Mouse (Mus musculus): ENCODE results near the gene Fbxw9.

Gene Fbxw9

DNA sequence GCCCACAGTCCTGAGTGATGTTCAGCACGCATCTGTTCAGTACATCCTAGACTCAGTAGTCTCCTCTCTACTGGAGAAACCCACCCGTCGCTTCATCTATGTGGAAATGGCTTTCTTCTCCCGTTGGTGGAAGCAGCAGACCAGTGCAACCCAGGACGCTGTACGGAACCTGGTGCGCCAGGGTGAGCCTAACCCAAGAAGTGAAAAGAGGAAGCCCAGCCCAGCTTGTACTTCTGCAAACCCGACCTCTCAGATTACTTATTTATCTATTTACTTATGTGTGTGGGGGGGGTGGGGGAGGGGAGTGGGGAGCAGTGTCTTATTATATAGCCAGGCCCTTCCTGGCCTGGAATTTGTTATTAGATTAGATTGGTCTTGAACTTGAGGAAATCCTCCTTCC is 24.8 kb downstream of the Fbxw9 start:
- DNase-seq (ENCODE audit: low read depth) = no peak

DNA sequence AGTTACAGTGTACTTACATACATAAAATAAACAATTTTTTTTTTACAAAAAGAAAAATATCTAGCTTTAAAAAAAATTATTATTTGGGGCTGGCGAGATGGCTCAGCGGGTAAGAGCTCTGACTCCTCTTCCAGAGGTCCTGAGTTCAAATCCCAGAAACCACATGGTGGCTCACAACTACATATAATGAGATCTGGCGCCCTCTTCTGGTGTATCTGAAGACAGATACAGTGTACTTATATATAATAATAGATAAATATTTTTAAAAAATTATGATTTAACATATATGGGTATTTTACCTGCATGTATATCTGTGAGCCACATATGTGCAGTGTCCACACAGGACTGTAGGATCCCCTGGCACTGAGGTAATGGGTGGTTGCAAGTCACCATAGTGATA is 26.4 kb downstream of the Fbxw9 start:
- DNase-seq (ENCODE audit: low read depth) = no peak

DNA sequence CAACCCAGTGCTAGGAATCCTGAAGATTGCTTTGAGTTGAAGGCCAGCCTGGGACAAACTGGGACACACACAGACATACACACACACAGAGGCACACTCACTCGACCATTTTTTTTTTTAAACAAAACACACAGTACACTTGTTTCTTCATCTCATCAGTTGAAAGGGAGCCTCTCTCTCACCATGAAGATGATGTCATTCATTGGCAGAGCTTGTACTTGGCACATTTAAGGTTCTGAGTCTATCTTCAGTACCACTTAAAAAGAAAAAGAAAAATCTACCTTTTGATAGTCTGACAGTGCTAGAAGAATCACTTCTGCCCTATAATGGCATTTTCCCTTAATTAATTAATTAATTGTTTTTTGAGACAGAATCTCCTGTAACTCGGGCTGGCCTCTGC is 28.9 kb downstream of the Fbxw9 start:
- no peak for DNase-seq (ENCODE audit: low read depth)

DNA sequence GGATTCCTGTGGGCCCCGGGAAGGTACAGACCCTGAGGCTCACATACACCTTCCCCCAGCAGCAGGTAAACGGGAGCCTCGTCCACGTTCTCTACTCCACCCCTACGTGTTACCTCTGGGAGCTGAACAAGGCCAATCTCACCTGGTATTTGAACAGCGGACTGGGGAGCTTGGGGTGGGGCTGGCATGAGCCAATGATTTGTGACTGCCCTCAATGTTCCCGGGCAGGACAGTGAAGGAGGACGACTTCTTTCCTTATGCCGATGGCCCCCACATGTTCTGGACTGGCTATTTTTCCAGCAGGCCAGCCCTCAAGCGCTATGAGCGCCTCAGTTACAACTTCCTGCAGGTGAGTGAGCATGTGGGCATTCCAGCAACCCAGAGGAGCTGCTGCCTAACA is 31.0 kb downstream of the Fbxw9 start:
- no peak for DNase-seq (ENCODE audit: low read depth)

DNA sequence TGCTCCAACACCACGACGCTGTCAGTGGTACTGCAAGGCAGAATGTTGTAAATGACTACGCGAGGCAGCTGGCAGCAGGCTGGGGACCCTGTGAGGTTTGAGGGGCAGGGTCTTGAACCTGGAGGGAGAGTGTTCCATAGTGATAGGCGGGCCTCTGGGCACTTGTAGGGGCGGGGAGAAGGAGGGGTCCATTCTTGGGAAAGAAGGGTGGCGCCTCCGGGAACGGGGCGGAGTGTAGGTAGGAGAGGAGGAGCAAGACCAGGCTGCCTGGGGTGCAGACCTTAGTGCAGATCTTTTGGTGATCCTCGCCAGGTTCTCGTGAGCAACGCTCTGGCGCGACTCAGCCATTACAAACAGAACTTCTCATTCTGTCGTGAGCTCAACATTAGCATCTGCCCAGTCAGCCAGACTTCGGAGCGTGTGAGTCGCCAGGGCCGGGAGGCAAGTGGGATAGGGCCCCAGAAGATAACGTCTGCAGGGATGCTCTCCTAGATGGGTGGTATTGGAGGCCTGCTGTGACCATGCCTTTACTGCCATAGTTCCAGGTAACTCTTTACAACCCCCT is 31.8 kb downstream of the Fbxw9 start:
- no peak for DNase-seq (ENCODE audit: low read depth)

DNA sequence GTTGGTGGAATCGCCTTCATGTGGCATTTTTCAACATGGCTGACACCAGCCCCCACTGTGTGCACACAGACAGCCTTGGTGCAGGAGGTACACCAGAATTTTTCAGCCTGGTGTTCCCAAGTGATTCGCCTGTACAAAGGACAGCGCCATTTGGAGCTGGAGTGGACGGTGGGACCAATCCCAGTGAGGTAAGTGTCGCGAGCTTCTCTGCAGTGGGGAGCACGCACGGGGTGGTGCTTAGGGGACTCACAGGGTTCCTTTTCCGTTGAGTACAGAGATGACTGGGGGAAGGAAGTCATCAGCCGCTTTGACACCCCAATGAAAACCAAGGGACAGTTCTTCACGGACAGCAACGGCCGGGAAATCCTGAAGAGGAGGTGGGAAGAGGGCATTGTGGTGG is 35.2 kb downstream of the Fbxw9 start:
- no peak for DNase-seq (ENCODE audit: low read depth)

DNA sequence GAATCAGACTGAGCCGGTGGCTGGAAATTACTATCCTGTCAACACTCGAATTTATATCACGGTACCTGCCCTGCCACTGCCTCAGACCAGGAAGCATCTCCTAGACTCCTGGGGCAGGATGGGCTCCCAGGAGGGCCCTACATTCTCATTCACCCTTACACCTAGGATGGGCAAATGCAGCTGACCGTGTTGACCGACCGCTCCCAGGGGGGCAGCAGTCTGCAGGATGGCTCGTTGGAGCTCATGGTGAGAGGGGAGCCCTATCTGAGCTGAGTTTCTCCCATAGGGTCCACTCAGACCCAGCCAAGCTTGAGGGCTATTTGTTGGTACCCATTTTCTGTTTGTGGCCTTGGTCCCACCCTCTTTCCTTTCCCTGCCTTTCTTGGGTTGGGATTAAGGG is 35.7 kb downstream of the Fbxw9 start:
- DNase-seq (ENCODE audit: low read depth) = no peak

DNA sequence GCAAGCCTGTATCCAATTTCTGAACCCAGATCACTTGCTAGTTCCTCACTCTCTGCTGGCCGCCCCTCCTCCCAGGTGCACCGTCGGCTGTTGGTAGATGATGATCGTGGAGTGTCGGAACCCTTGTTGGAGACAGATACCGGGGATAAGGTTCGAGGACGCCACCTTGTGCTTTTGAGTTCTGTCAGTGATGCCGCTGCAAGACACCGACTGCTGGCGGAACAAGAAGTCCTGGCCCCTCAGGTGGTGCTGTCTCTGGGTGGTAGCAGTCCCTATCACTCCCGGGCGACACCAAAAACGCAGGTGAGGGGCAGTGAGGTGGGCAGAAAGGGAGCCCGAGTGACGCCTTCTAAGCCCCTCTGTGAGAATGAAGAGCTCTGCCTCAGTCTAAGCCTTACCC is 36.3 kb downstream of the Fbxw9 start:
- no peak for DNase-seq (ENCODE audit: low read depth)

DNA sequence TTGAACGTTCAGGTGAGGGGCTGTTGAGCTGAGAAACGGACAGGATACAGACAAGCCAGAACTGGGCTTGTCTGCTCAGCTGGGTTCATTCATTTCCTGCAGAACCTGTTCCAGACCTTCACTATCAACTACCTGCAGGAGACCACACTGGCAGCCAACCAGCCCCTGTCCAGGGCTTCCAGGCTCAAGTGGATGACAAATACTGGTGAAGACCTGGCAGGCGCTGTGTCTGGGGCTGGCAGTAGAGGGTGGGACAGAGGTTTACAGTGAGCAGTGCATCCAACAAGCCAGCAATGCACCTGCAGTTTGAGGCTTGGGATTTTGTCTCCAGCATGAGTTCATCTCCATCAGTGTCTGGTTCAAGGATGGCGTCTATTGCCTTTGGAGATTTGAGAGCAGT is 37.0 kb downstream of the Fbxw9 start:
- DNase-seq (ENCODE audit: low read depth) = no peak

DNA sequence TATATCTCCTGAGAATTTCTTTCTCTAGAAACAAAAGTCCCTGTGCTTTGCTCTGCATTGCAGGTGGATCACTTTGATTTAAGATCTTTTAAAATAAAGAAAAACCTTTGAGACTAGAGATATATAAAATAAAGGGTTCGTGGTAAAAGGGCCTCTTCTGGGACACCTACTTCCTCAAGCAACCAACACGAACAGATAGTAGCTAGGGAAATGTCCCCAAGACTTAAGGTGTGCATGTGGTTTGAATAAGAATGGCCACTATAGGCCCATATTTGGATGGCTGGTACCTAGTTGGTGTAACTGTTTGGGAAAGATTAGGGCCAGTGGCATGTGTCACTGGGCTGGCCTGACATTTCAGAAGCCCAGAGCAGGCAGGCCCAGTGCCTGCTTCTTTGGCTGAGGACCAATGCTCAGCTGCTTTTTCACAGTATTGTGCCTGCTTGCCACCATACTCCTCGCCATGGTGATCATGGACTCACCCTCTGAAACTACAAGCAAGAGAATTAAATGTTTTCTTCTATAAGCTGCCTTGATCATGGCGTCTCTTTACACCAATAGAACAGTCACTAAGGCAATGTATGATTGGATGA is 40.3 kb downstream of the Fbxw9 start:
- DNase-seq (ENCODE audit: low read depth) = no peak

DNA sequence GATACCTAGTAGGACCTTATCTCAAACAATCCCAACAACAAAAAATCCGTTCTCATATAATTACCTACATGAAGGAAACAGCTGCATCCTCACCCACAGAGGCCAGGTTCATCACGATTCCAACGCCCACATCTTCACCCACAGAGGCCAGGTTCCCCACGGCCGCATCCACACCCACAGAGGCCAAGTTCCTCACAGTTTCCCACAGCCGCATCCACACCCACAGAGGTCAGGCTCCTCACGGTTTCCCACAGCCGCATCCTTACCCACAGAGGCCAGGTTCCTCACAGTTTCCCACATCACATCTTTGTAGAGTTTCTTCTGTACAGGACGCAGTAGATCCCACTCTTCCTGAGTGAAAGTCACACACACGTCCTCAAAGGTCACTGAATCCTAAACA is 53.4 kb downstream of the Fbxw9 start:
- DNase-seq (ENCODE audit: low read depth) = no peak

DNA sequence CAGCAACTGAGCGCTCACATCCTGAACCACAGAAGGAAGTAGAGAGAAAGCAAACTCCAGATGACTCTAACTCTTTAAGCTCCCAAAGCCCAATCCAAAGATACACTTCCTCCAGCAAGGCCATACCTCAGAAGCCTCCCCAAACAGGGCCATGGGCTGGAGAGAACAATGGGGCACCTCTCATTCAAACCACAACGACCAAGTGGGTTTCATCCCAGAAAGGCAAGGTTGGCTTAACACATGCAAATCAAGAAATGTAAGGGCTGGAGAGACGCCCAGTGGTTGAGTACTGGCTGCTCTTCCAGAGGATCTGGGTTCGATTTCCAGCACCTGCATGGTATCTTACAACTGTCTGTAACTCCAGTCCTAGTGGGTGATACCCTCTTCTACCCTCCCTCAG is 55.6 kb downstream of the Fbxw9 start:
- DNase-seq (ENCODE audit: low read depth) = no peak
